Mouse (Mus musculus) lung, adult 18-20 months (tissue): ENCODE data around the gene Sugct.
"Not testable (repeated sequence)": the region's sequence is repeated elsewhere in the genome, so short reads cannot be mapped to it uniquely, and the experiment has no call there.

Experiments
- DNase-seq, 2 experiments: peaks; one replicate each; pipeline ENCODE4 v3.0.0; 2022; ENCODE audit warnings: mixed read lengths in 2 of 2

The Sugct gene

GRCm38 (mm10) chr13:16847236-16847635 is 848.1 kb downstream of the Sugct start:
- DNase-seq, result no peak

- no peak for DNase-seq
Measured at GRCm38 (mm10) chr13:16840994-16841393, 854.4 kb downstream of the Sugct start.

DNA sequence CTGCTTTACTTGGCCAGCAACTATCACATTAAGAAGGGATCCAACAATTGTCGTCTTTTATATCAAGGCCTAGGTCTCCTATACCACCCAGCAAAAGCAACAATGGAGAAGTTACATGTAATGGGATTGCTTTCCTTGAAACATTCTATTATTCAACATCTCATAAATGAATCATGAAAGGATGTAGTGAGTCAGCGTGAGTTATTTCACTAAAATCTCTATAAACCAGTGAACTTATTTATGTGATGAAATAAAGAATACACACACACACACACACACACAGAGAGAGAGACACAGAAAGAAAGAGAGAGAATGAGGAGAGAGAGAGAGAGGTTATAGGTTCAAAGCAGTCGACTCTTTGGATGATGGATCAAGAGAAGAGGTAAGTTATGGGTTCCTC is 856.9 kb downstream of the Sugct start:
- DNase-seq, result no peak

- no peak for DNase-seq
Measured at GRCm38 (mm10) chr13:16835111-16835510, 860.2 kb downstream of the Sugct start.

DNA sequence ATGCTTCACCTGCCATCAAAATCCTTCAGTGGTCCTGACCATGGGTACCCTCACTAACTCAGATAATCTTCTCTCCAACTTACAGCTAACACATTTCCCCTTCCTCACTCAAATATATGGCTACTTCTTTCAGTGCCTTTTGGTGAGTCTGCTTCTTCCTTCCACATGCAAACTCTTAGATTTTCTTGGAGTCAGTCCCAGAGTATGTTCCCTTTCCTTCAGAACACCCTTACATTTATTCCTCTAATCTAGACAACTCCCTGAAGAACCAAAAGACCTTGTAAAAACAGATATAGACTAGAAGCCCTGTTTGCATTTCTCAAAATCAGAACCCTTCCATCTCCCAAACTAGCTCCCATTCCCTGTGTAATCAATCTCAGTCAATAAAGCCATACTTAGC is 862.3 kb downstream of the Sugct start:
- DNase-seq, result no peak

- DNase-seq, result no peak
Measured at GRCm38 (mm10) chr13:16831840-16832239, 863.5 kb downstream of the Sugct start.

DNA sequence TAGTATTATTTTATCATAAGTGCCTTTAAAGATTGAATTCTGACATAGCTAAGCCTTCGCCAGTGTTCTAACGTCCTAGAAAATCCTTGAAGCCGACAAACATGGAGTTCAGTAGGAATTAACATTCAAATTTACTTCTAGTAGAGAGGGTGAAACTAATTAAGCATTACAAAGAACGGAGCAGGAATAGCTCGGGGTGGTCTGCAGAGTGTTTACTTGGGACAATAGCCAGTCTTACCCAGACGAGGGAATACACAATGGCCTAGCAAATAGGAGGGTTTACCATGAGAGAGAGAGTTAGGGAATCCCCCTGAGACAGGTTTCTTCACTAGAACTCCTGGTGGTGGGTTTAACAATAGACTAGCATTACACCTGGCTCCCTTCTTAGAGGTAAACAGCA is 865.1 kb downstream of the Sugct start:
- not testable (repeated sequence) for DNase-seq

GRCm38 (mm10) chr13:16829589-16829988 is 865.8 kb downstream of the Sugct start:
- DNase-seq, result no peak

GRCm38 (mm10) chr13:16825619-16826018 is 869.7 kb downstream of the Sugct start:
- no peak for DNase-seq

- DNase-seq, result no peak
Measured at GRCm38 (mm10) chr13:16821785-16822184, 873.6 kb downstream of the Sugct start.

DNA sequence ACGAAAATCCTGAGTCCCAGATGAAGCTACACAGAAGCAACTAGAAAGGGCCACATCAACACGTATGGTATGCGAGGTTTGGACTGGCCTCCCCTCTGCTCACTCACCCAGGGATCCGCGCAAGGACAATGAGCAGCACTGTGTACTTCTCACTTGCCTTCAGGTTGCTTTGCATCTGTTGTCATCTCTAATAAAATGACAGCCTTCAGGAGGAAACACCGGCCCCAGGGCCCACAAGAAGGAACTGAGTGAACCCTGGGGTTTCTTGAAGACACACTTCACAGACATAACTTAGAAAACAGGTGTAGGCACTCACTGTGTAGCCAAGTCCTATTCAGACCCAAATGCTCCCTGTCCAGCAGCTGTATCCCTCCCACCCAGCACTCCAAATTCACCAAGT is 877.9 kb downstream of the Sugct start:
- DNase-seq, result no peak

GRCm38 (mm10) chr13:16816747-16817146 is 878.6 kb downstream of the Sugct start:
- DNase-seq, result no peak

DNA sequence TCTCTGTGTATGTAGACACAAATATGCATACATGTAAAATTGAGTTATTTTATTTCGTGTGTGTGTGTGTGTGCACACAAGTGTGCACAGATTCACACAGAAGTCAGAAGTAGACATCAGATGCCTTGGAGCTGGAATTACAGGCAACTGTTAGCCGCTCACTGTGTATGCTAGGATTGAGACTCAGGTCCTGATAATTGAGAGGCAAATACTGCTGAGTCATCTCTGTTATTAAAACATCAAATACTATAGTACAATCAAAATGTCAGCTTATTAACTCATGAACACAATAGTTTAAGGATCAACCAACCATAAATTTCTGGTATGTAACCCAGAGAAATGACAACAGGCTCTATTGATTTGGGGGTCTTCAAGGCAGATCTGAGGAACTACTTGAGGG is 883.1 kb downstream of the Sugct start:
- DNase-seq, result no peak
